Mouse (Mus musculus): Measurements from ENCODE around the gene Ormdl2.
"Not testable (repeated sequence)": the region's sequence is repeated elsewhere in the genome, so short reads cannot be mapped to it uniquely, and the experiment has no call there.

Gene Ormdl2

DNA sequence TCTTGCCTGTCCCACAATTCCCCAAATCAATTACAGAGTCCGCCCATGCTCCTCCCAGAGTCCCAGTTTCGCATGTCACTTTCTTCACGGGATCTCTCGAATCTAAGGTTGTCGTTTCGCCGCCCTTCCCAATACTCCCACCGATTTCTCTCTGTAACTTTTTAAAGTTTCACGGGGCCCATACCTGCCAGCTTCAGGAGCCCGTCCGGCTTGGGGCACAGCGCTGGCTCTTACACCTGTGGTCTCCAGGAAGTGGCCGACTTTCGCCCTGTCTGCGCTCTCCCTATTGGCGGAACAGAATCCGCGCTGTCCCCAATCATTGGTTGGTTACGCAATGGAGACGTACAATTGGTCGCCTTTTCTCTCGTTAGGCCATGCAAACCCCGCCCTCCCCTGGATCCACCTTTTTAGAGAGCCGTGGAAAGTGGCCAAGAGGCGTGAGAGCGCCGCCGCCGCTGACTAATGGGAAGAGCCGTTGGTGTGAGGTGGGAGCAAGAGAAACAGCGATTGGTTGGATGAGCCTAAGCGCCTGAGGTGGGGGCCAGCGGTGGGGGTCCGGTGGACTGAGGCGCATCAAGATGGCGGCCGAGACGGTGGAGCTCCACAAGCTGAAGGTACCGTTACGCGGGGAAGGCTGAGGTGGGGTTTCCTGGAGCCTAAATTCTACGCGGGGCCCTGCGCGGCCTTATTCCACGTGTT lies at the start of gene Ormdl2:
Gene Ormdl2, minus strand, starts transcription at position 288 of the 699 bp plus-strand sequence.
- peak; percentile 99 for DNase-seq

DNA sequence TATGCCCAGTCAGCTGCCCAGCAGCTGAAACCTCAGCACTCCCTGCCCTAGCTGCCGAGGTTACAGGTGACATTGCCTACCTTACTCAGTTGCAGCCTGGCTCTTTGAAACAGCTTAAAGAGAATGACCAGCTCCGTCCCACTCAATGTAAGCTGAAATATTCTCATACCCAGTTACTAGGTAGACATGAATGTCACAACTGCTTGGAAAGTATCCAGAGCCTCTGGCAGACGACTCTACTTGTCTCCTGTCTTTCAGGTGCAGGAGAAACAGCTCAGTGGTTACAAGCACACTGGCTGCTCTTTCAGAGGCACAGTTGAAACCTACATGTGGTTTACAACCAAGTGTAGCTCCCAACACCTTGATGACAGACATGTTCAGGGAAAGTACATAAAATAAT lies 48.9 kb upstream of the Ormdl2 start:
- no peak for DNase-seq

DNA sequence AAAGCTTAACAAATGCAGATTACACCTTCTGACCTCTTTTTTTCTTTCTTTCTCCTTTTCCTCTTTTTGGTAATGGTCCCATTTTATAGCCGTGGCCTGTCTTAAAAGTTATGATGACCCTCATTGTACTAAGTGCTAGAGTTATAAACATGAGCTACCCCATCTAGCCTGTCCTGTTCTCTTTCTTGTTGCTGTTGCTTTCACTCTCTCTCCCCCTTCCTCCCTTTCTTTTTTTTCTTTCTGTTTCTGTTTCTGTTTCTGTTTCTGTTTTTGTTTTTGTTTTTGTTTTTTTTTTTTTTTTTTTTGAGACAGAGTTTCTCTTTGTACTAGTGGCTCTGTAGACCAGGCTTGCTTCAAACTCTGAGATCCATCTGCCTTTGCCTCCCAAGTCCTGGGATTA lies 45.1 kb upstream of the Ormdl2 start:
- DNase-seq: no peak

DNA sequence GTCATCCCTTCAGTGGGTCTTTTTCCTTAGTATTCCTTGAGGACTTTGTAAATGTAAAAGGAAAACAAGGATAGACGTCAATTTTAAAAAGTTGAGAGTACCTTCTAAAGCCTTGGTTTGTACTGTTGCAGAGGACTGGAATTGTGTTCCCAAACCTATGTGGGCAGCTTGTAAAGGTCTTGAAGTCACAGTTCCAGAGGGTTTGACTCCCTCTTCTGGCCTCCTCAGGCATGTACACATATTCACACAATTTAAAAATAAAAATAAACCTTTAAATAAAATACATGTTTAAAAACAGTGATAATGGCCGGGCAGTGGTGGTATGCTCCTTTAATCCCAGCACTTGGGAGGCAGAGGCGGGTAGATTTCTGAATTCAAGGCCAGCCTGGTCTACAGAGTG lies 44.6 kb upstream of the Ormdl2 start:
- DNase-seq: no peak

DNA sequence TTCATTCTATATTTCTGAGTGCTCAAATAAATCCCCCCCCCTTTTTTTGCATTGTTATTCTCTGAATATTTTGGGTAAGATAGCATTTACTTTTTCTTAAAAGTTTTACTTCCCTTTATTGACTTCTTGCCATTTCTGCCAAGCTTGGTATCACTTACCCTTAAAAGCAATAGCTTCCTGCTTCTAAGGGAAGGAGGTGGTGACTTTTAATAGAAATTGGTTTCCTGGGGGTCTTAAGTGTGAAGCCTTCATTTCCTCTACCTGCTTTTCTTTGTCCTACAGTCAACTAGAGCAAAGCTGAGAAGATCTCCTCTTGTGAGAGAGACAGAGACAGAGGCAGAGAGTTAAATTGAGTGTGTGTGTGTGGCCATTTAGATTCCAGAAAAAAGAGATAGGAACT lies 39.7 kb upstream of the Ormdl2 start:
- DNase-seq: no peak

DNA sequence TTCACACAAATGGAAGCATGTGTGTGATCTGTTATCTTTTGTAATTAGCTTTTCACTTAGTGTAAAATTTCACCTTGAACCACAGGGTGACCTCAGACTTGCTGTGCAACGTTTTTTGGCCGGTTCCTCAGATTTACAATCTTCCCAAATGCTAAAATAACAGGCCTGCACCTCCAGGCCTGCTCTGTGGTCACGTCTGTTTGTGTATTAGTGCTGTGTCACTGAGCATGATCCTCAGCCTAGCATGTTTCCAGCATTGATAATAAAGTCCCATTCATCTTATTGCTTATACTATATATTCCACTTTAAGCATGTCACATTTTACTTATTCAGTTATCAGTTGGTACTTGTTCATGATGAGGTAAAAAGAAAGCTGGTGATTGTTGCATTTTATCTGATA lies 28.9 kb upstream of the Ormdl2 start:
- DNase-seq: no peak

DNA sequence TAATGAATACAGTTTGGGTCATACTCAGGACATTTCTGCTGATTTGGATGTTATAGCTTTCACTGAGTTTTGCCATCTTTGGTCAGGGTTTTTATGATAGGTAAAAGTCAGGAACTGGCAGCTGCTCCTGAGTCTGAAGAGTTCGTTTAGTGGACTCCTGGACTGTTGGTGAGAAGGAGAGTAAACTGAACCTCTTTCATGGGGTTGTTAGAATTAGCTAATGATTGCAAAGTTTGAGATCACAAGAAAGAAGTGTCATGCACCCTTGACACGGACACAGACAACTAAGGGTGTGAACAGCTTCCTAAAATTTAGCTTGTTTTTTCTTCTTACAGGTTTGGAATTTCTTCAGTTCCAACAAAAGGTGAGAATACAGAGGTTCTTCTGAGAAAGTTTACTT lies 27.0 kb upstream of the Ormdl2 start:
- no peak for DNase-seq

DNA sequence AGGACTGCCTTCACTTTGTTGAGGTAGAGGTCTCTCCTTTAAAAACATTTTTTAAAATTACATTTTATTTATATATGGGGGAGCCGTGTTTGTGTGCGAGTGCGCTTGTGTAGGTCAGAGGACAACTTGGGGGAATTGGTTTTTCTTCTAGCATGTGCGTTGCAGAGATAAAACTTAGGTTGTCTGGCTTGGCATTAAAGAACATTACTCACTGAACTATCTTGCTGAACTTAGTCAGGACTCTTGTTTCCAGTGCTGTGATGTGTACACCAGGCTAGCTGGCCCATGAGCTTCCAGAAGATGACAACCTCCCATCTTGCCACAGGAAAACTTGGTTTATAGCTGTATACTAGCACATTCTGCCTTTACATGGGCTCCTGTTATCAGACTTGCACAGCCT lies 25.2 kb upstream of the Ormdl2 start:
- DNase-seq: no peak

DNA sequence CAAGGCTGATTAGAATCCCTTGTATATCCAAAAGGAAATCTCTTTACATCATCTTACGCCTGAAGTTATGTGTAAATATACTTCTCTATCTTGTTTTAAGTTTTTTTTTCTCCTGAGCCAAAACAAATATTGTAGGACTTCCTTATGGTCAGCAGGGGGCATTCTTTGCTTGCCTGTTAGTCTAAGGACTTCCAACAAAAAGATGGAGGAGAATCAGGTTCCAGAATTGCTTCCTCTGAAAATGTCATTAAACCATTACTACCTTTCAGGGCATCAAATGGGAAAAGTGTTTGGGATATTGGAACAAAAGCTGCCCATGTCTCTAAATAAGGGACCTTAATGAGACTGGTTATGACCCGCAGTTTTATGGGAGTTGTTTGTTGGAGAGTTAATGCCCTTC lies 24.1 kb upstream of the Ormdl2 start:
- peak; percentile 24 for DNase-seq

DNA sequence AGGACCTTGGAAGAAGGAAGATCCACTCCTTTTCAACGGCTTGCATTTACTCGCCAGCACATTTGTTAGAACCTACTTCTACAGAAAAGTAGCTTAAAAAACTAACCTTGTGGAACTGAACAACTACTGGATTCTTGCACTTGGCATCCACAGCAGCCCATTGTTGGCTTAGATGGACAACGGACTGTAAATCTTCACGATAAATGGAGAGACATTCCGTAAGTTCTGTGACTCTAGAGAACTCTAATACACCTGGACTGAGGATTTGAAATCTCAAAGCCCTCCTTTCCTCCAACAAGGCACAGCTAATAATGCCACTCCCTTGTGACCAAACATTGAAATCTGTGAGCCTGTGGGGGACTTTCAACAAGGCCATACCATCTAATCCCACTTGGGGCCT lies 21.8 kb upstream of the Ormdl2 start:
- no peak for DNase-seq

DNA sequence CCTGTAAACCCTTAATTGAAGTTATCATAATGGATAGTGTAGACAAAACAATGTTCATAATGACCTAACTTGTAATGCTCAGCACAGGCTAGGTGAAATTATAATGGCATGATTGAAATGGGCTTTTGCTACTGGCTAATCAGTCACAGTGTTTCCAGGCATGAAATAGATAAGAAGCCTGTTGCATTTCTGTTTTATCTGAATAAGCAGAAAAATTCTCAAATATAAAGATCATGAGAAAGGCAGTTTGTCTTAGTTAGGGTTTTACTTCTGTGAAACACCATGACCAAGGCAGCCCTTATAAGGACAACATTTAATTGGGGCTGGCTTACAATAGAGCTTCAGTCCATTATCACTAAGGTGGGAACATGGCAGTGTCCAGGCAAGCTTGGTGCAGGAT lies 19.2 kb upstream of the Ormdl2 start:
- DNase-seq: no peak

DNA sequence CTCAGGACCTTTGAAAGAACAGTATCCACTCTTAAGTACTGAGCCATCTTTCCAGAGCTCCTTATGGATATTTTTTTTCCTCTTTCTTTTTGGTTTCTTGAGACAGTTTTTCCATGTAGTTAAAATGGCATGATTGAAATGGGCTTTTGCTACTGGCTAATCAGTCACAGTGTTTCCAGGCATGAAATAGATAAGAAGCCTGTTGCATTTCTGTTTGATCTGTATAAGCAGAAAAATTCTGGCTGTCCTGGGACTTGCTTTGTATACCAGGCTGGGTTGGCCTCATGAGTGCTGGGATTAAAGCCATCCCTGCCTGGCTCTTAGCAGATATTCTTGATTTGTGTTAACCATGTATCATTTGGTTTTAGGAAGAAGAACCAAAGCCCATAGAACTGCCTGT lies 18.0 kb upstream of the Ormdl2 start:
- DNase-seq: no peak

DNA sequence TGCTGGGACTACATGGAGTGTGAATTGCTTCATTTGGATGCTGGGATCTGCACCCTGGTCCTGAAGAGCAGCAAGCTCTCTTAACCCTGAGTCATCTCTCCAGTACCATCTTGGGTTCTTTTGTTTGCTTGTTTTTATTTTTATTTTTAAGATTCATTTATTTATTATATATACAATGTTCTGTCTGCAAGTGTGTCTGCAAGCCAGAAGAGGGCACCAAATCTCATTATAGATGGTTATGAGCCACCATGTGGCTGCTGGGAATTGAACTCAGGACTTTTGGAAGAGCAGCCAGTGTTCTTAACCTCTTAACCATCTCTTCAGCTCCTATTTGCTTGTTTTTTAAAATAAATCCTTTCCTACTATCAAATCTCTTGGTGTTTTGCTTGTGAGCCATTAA lies 16.0 kb upstream of the Ormdl2 start:
- DNase-seq: no peak

DNA sequence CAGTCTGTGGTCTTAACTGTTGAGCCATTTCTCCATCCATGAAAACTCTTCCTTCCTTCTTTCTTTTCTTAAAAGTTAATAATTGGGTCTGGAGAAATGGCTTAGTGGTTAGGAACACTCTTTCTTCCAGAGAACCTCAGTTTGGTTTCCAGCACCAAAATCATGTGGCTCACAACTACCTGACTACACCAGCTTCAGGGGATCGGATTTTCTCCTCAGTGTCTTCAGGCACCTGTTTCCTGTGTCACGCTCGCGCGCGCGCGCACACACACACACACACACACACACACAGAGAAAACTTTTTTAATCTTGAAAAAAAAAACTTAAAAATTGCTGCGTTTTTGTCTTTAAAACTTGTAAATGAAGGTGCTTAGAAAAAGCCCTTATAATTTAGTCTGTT lies 2.4 kb upstream of the Ormdl2 start:
- no peak for DNase-seq

DNA sequence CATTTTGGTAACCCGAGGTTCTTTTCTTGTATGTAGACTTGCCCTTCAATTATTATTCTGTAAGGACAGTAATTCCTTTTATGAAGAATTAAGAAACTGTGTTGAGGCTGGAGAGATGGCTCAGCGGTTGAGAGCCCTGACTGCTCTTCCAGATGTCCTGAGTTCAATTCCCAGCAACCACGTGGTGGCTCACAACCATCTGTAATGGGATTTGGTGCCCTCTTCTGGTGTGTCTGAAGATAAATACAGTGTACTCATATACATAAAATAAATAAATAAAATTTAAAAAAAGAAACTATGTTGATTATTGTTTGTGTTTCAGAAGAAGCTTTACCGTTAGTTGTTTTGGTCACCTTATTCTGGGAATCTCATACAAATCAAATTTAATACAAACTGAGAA lies 1.6 kb upstream of the Ormdl2 start:
- not testable (repeated sequence) for DNase-seq

DNA sequence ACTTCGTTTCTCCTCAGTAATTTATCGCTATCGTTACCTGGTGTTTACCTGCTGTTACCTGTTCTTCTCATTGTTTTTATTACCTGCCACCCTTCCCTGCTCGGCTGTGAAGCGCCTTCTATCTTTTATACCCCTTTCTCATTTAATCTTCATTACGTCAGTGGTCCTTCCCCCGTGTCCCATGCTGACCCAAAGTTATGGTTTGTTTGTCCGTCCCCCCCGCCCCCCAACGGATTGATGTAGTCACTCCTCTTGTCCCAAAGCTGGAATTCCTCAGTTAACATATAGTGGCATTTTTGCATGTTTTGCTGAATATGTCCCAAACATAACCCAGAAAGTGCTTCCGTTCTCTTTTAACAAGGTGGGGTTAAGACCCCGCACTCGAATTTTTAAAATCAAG lies 690 bp upstream of the Ormdl2 start:
- DNase-seq: no peak

DNA sequence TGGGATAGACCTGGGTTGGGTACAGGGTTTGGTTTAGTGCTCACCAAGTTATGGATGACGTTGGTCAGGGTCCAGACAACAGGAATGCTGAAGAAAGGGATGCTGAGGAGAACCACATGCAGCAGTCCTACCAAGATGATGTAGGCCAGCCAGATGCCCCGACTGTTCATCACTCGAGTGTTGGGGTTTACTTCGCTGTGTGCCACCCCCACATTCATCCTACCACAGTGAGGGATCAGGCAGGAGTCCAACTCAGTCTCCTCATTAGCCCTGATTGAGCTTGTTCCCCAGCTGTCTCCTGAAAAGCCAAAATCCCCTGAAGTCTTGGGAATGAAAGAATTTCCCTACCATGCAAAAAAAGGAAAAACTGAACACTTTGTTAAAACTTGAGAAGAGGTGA lies 1.2 kb downstream of the Ormdl2 start:
- no peak for DNase-seq

DNA sequence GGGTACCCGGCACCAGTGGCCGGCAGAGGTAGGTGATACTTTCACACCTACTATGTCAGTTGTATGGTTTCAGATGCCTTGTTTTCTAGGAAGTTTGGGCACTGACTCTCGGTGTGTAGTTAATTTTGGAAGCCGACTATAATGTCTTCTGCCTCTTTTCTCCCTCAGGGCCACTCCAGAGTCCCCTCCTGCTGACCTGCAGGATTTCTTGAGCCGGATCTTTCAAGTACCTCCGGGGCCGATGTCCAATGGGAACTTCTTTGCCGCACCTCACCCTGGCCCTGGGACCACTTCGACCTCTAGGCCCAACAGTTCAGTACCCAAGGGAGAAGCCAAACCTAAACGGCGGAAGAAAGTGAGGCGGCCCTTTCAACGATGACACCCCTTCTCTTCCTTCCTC lies 4.4 kb downstream of the Ormdl2 start, which contains the start of gene Sarnp:
Gene Sarnp, plus strand, starts transcription at position 301 of the 400 bp plus-strand sequence.
- DNase-seq: no peak

DNA sequence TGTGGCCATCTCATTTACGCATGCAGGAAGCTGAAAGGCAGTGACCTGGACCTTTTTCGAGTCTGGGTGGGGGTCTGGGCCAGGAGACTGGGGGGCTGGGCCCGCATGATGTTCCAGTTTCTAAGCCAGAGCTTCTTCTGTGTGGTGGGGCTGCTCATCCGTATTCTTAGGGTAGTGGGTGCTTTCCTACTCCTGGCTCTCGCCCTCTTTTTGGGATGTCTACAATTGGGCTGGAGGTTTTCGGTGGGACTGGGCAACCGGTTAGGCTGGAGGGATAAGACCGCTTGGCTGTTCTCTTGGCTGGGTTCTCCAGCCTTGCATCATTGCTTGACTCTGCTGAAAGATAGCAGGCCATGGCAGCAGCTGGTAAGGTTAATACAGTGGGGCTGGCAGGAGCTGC lies 14.4 kb downstream of the Ormdl2 start:
- DNase-seq: no peak

DNA sequence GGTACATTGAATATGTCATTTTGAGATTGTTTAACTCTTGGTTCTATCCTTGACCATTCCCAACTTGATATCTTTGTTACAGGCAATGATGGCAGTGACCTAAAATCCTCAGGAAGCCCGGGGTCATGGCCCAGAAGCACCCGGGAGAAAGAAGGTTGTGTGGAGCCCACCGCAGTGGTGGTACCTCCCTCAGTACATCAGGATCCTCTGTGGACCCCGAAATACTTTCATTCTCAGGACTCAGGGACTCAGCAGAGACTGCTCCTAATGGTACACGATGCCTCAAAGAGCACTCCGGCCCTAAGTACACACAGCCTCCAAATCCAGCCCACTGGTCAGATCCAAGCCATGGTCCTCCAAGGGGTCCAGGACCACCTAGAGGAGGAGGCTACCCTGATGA lies 15.4 kb downstream of the Ormdl2 start:
- DNase-seq: no peak

DNA sequence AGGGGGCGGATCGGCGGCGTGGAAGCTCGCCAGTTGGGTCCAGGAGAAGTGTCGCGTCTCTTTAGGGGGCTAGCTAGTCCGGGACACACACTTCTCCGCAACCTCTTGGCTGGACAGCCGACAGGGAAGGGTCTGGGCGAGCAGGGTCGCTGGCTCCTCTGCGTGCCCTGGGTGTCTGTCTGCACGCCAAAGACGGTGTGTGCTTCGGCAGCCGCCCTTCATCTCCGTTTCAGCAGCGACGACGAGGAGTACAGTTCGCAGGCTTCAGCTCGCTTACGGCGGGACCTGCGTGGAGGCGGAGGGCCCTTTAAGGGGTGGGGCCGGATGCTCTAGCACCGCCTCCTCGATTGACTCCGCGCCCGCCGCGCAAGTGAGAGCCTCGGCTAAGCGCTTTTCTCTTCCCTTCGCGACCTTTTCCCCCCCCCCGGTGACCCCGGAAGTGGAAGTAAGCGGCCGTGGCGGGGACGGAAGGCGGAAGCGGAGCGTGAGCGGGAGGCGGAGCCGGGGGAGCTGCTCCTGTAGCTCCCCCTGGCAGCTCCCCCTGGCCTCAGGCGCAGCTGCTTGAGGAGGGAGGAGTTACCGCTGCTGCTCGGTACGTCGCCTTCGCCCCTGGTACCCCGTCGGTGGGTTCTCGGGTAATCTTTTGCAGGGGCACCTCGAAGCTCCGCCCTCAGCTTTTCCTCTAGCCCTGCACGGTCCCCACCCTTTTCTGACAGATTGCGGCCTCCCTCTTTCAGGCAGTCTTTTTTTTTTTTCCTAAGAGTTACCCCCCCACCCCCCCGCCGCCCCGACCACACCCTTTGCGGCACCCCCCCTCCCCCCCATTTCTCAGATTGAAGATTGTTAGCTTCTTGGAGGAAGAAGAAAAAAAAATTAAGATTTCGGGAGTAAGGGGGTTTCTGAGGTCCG lies 16.1 kb downstream of the Ormdl2 start:
- DNase-seq: peak; percentile 96

DNA sequence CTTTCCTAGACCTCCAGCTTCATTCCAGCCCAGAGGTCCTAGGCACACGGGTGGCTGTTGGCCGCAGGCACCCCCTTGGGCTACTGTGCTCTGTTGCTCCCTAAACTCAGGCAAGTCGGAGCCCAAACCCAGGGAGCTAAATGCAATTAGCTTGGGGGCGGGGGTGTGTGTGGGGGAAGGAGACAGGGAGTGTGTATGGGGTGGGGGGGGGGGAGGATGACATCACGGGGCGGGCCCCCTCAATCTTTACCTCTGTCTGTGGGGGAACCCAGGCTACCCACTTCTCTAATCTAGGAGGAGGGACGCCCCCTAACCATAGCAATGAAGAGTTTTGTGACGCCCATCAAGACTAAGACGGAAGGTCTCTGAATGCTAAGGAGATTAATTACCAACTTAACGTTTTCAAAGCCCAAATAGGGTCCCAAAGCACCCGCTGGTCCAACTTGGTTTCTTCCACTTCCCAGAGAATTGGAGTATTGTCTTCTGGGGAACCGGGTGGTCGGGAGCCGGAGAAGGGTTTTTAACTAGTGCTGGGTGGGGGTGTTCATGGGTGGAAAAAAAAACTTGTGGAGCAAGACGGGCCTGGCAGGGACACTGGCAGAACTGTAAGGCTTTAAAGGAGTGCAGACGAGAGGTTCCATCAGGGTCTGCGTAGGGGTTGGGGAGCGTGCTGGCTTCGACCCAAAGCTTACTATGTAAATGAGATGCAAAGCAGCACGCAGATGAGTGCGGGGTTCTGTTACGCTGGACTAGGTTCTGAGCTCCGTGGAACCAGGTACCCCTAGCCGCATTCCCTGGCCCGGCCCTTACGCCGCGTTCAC lies 17.0 kb downstream of the Ormdl2 start, which contains the start of gene Tmem198b:
Gene Tmem198b, minus strand, starts transcription at position 100 of the 821 bp plus-strand sequence.
- DNase-seq: peak; percentile 70

DNA sequence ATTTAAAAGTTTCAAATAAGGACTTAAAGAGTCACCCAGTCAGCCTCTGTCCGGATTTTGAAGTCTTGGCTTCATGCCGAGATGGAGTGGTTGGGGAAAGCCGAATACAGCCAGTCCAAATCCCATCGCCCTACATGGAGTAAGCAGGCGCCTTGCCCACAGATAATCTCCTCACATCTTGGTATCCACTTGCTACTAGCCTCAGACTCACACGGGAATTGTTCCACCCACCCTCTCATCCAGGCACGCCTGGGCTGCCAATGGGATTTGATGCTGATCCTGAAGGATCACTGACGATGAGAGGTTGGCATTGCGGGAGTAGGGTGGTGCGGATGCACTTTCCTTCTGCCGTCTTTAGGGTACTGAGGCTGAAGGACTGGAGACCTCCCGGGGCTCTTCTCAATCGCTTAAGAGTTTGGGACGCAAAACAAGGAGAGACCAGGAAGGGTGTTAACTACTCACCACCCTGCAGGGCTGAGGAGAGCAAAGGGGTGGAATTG lies 17.6 kb downstream of the Ormdl2 start, which contains the start of gene Dnajc14:
Gene Dnajc14, plus strand, starts transcription at position 292 of the 500 bp plus-strand sequence.
- peak; percentile 62 for DNase-seq
